Mouse (Mus musculus) myocyte (in vitro differentiated cells): ENCODE measurements around the gene Pkp3. TPM values are rescaled to one million over a fixed set of nuclear protein-coding genes. Genes with fewer than 3 reads are reported as not detected.
"Not testable (repeated sequence)": the region's sequence is repeated elsewhere in the genome, so short reads cannot be mapped to it uniquely, and the experiment has no call there.

Experiments used
- H3K27me3 ChIP-seq: one replicate; pipeline ENCODE4 v1.6.1; 2011; ENCODE audit not compliant: control insufficient read depth, insufficient read depth, insufficient read length
- H3K36me3 ChIP-seq: one replicate; pipeline ENCODE4 v1.6.1; 2011; ENCODE audit not compliant: control insufficient read depth, insufficient read depth
- H3K4me2 ChIP-seq: one replicate; pipeline ENCODE4 v1.6.1; 2011; ENCODE audit warnings: low read depth, control low read depth
- H3K4me3 ChIP-seq: one replicate; pipeline ENCODE4 v1.5.1; 2011; ENCODE audit warnings: mild to moderate bottlenecking, control low read depth, moderate library complexity
- H3K79me2 ChIP-seq: one replicate; pipeline ENCODE4 v1.6.1; 2011; ENCODE audit not compliant: control insufficient read depth, insufficient read depth
- H3ac ChIP-seq: one replicate; pipeline ENCODE4 v1.6.1; 2011; ENCODE audit not compliant: control insufficient read depth, insufficient read length
- CEBPB ChIP-seq: IDR thresholded peaks from 2 replicates; pipeline ENCODE4 v1.6.1; 2011; ENCODE audit warnings: mild to moderate bottlenecking, moderate library complexity; ENCODE audit not compliant: poor library complexity, insufficient read depth, severe bottlenecking
- E2F4 ChIP-seq: IDR thresholded peaks from one replicate; pipeline ENCODE4 v1.6.1; 2011; ENCODE audit warnings: mild to moderate bottlenecking, control low read depth, moderate library complexity; ENCODE audit not compliant: insufficient read depth
- MAX ChIP-seq: IDR thresholded peaks from one replicate; pipeline ENCODE4 v1.6.1; 2011; ENCODE audit warnings: low read depth, mild to moderate bottlenecking, control low read depth
- MYOD1 ChIP-seq, 3 experiments: IDR thresholded peaks; one replicate each; pipeline ENCODE4 v1.6.1; 2011; ENCODE audit warnings: control low read depth in 2 of 3, low read depth in 2 of 3, mild to moderate bottlenecking in 2 of 3, moderate library complexity in 1 of 3; ENCODE audit not compliant: insufficient read length in 2 of 3, control insufficient read depth in 1 of 3
- MYOG ChIP-seq, 3 experiments: IDR thresholded peaks; one replicate each; pipeline ENCODE4 v1.6.1; 2011; ENCODE audit warnings: control low read depth in 2 of 3, low read depth in 2 of 3, mild to moderate bottlenecking in 2 of 3; ENCODE audit not compliant: insufficient read length in 2 of 3, control insufficient read depth in 1 of 3, insufficient read depth in 1 of 3
- POLR2A ChIP-seq: IDR thresholded peaks from one replicate; pipeline ENCODE4 v1.6.1; 2011; ENCODE audit warnings: low read depth, mild to moderate bottlenecking, control low read depth, moderate library complexity; ENCODE audit not compliant: insufficient read length
- POLR2AphosphoS2 ChIP-seq: IDR thresholded peaks from one replicate; pipeline ENCODE4 v1.6.1; 2011; ENCODE audit warnings: low read depth, control low read depth; ENCODE audit not compliant: insufficient read length
- REST ChIP-seq: IDR thresholded peaks from one replicate; pipeline ENCODE4 v1.6.1; 2011; ENCODE audit warnings: mild to moderate bottlenecking, control low read depth, moderate library complexity; ENCODE audit not compliant: insufficient read depth, insufficient read length
- SRF ChIP-seq: IDR thresholded peaks from one replicate; pipeline ENCODE4 v1.6.1; 2011; ENCODE audit warnings: low read depth; ENCODE audit not compliant: control insufficient read depth, insufficient read length
- TCF12 ChIP-seq: IDR thresholded peaks from one replicate; pipeline ENCODE4 v1.6.1; 2011; ENCODE audit warnings: mild to moderate bottlenecking, control low read depth; ENCODE audit not compliant: poor library complexity, insufficient read depth, severe bottlenecking
- TCF3 ChIP-seq: IDR thresholded peaks from one replicate; pipeline ENCODE4 v1.6.1; 2011; ENCODE audit warnings: low read depth, control low read depth; ENCODE audit not compliant: insufficient read length
- USF1 ChIP-seq: IDR thresholded peaks from one replicate; pipeline ENCODE4 v1.6.1; 2011; ENCODE audit warnings: low read depth, mild to moderate bottlenecking, control low read depth, moderate library complexity
- polyA plus RNA-seq: library from polyadenylated mRNA; unstranded; fragments of >200 nt; fragmentation: generic; extraction: Trizol; gene quantifications from one replicate; pipeline ENCODE4 v1.2.1, GENCODE M21; 2012; ENCODE audit warnings: missing spikeins

The Pkp3 gene
- polyA plus RNA-seq = 0.25 TPM

DNA sequence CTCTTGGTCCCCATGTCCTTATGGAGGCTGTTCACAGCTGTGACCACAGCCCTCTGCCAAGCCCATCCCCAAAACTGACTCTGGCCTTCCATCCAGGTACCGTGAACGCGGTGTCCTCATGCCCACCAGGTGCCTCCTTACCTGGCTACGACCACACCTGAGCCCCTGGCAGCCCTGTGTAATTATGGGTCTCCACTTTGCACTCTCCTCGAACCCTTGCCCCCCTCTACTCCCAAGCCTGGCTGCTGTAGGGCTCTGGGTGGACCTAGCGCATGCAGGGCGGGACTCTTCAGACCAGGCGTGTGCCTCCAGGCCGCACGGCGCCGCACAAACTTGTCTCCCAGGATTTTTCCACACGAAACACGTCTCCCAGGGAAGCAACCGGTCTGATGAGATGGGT lies at the start of gene Pkp3:
Pkp3 (plus strand) TSS at position 378 of the 400 bp plus-strand sequence.
- Histone ChIP-seq H3K4me3 (no peak within 1 kb of the TSS), H3K4me2 (no peak within 1 kb of the TSS), H3K27me3 (no peaks in the 10 kb centered on the region), H3K36me3 (no peaks in the 10 kb centered on the region), H3K79me2 (no peaks in the 10 kb centered on the region), H3ac (no peak within 1 kb of the TSS)
- TF ChIP-seq CEBPB (no peak), POLR2A (no peak), MYOG (IDR thresholded peaks at IDR 0.05; ENCODE audit: control insufficient read depth in 1 of 3, insufficient read depth in 1 of 3, insufficient read length in 2 of 3, low read depth in 2 of 3) (no peak), TCF3 (no peak), MYOD1 (IDR thresholded peaks at IDR 0.05; ENCODE audit: control insufficient read depth in 1 of 3, insufficient read length in 2 of 3, low read depth in 2 of 3) (no peak), E2F4 (no peak), USF1 (no peak), POLR2AphosphoS2 (no peak), REST (no peak), MAX (no peak), TCF12 (no peak), SRF (no peak)

DNA sequence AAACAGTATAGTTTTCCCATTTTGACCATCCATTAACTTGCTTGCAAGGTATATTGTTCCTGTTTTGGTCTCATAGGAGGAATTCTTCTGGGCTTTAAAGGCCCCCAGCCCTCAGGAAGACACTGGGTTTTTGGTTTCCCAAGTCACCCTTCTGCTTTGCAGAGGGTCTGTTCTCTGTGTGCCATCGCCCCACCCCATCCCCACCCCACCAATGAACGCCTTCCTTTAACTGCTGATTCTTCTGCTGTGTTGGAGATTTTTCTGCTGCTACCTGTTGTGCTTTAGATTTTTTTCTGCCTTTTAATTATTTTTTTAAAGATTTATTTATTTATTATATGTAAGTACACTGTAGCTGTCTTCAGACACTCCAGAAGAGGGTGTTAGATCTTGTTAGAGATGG lies 49.2 kb upstream of the Pkp3 start, which contains the start of gene Gm17387:
Gm17387 (plus strand) TSS at position 301 of the 400 bp plus-strand sequence.
- no peak within 1 kb of the TSS for H3K4me2 ChIP-seq
- H3ac ChIP-seq = no peak within 1 kb of the TSS
- no peaks in the 10 kb centered on the region for H3K79me2 ChIP-seq
- H3K4me3 ChIP-seq = no peak within 1 kb of the TSS
- H3K36me3 ChIP-seq = no peaks in the 10 kb centered on the region
- no peak for TF ChIP-seq CEBPB
- no peak for TF ChIP-seq MYOD1 (IDR thresholded peaks at IDR 0.05; ENCODE audit: control insufficient read depth in 1 of 3, insufficient read length in 2 of 3, low read depth in 2 of 3)
- TF ChIP-seq POLR2AphosphoS2 = no peak
- TF ChIP-seq TCF3 = no peak
- TF ChIP-seq MYOG (IDR thresholded peaks at IDR 0.05; ENCODE audit: control insufficient read depth in 1 of 3, insufficient read depth in 1 of 3, insufficient read length in 2 of 3, low read depth in 2 of 3) = no peak
- TF ChIP-seq TCF12 = no peak
- no peak for TF ChIP-seq MAX
- TF ChIP-seq REST = no peak
- no peaks in the 10 kb centered on the region for H3K27me3 ChIP-seq

DNA sequence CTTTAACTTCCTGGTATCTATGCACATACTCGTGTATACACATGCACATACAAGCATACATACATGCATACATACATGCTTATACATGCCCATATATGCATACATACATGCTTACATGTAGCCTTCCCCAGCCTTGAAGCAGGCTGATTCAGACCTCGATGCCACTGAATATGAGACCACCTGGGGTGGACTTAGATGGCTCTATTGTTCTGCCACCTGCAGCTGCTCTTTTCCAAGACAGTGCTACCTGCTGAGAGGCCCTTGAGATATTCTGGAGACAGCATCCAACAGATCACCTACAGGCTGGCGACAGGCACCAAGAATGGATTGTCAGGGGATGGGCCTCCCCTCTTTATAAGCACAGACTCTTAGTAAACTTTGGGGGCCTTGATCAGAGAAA lies 47.6 kb upstream of the Pkp3 start:
- no peaks in the 10 kb centered on the region for H3K79me2 ChIP-seq
- H3K4me3 ChIP-seq = no peak overlapping the region
- no peak overlapping the region for H3ac ChIP-seq
- no peaks in the 10 kb centered on the region for H3K36me3 ChIP-seq
- no peak for TF ChIP-seq POLR2A
- TF ChIP-seq MYOG (IDR thresholded peaks at IDR 0.05; ENCODE audit: control insufficient read depth in 1 of 3, insufficient read depth in 1 of 3, insufficient read length in 2 of 3, low read depth in 2 of 3) = no peak
- TF ChIP-seq TCF3 = no peak
- no peak for TF ChIP-seq MYOD1 (IDR thresholded peaks at IDR 0.05; ENCODE audit: control insufficient read depth in 1 of 3, insufficient read length in 2 of 3, low read depth in 2 of 3)
- no peak for TF ChIP-seq REST
- no peak for TF ChIP-seq SRF
- no peak for TF ChIP-seq MAX
- no peak for TF ChIP-seq CEBPB
- H3K27me3 ChIP-seq = no peaks in the 10 kb centered on the region
- no peak overlapping the region for H3K4me2 ChIP-seq

DNA sequence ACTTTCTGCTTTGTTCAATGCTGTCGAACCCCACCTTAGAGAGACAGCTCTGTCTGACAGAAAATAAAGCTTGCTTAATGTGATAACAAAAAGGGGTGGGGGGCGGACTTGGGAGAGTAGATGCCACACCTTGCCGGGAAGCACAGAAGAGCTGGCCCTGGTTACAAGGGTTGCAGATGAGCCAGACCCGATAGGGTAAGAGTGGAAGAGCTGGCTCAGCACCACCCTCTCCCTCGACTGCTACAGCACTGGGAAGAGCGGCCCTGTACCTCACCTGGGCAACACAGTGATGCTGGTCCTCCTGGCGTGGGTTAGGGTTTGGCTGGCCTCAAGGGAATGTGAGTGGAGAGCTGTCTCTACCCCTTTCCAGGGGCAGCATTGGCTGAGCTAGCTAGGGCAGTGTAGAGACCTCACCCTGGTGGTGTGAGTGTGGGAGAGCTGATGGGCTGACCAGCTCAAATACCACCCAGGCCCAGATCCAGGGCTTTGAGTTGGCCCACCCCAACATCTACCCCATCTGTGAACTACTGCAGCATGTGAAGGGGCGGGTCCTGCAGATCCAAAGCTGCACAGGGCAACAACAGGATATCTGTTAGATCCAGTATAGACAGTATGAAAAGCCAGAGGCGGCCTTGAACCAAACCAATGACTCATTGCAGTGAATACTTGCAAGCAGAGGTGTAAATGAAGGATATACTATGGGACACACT lies 45.4 kb upstream of the Pkp3 start:
- no peak for TF ChIP-seq CEBPB
- TF ChIP-seq SRF = no peak
- TF ChIP-seq E2F4 = no peak
- no peak for TF ChIP-seq MYOD1 (IDR thresholded peaks at IDR 0.05; ENCODE audit: control insufficient read depth in 1 of 3, insufficient read length in 2 of 3, low read depth in 2 of 3)
- no peak for TF ChIP-seq POLR2AphosphoS2
- TF ChIP-seq TCF3 = no peak
- TF ChIP-seq MYOG (IDR thresholded peaks at IDR 0.05; ENCODE audit: control insufficient read depth in 1 of 3, insufficient read depth in 1 of 3, insufficient read length in 2 of 3, low read depth in 2 of 3) = no peak
- TF ChIP-seq POLR2A = no peak
- no peak for TF ChIP-seq USF1
- TF ChIP-seq TCF12 = no peak
- TF ChIP-seq REST = no peak
- no peak for TF ChIP-seq MAX
- H3K36me3 ChIP-seq = no peaks in the 10 kb centered on the region
- no peak overlapping the region for H3K4me3 ChIP-seq
- H3K4me2 ChIP-seq = no peak overlapping the region
- H3K79me2 ChIP-seq = no peaks in the 10 kb centered on the region
- no peak overlapping the region for H3ac ChIP-seq
- H3K27me3 ChIP-seq = no peaks in the 10 kb centered on the region

DNA sequence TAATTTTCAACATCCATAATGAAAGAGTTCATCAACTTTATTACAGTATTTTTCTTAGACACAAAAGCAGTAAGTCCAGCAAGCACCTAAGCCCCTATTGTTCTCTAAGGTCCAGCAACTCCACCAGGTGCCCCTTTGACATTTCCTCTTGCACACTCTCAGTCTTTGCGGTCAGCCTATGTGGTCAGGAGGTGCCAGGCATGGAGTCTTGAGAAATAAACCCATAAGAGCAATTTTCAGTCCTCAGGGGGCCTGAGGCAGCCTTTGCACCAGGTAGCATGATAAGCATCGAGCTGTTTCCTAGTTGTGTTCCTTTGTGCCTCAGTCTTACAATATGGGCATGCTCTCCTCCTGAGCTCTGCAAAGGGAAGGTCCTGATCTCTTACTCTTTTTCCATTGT lies 41.4 kb upstream of the Pkp3 start:
- not testable (repeated sequence) for H3K4me2 ChIP-seq, H3K36me3 ChIP-seq, H3K4me3 ChIP-seq, H3ac ChIP-seq, H3K79me2 ChIP-seq, H3K27me3 ChIP-seq
